Mouse (Mus musculus) gastrocnemius, postnatal 10 days (tissue): ENCODE measurements around the gene Add3. TPM values are rescaled to one million over a fixed set of nuclear protein-coding genes. Genes with fewer than 3 reads are reported as not detected.

ENCODE experiments used
- DNase-seq: peaks from one replicate; pipeline ENCODE4 v3.0.0; 2021; ENCODE audit warnings: mixed read lengths
- total RNA-seq, 2 experiments: library from RNA; stranded (reverse); gene quantifications; 2 replicates each; pipeline ENCODE4 v1.2.3; 2021

The Add3 gene
- total RNA-seq, 2 experiments from 2014 or later = 61.3 to 68.6 TPM

- DNase-seq = no peak
Observed at GRCm38 (mm10) chr19:53273055-53273722, 132.9 kb downstream of the Add3 start.

- no peak for DNase-seq
Observed at GRCm38 (mm10) chr19:53273781-53274428, 133.7 kb downstream of the Add3 start.

DNA sequence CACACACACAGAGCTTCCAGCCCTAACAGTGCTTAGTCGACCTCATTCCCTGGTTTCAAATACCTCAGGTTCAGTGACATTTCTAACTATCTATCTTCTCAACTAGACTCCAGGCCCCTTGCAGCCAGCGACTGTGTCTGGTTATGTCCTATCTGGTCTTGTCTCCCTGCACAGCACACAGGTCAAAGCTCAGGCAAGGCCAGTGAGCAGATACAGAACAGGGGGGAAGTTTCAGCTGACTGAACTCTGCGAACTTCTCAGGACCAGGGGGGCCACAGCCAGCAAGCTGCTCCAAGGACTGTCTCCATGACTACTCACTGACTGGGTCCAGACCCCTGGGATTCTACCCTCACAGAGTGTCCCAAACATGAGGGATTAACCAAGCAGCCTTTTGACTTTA is 135.0 kb downstream of the Add3 start:
- DNase-seq = no peak

DNA sequence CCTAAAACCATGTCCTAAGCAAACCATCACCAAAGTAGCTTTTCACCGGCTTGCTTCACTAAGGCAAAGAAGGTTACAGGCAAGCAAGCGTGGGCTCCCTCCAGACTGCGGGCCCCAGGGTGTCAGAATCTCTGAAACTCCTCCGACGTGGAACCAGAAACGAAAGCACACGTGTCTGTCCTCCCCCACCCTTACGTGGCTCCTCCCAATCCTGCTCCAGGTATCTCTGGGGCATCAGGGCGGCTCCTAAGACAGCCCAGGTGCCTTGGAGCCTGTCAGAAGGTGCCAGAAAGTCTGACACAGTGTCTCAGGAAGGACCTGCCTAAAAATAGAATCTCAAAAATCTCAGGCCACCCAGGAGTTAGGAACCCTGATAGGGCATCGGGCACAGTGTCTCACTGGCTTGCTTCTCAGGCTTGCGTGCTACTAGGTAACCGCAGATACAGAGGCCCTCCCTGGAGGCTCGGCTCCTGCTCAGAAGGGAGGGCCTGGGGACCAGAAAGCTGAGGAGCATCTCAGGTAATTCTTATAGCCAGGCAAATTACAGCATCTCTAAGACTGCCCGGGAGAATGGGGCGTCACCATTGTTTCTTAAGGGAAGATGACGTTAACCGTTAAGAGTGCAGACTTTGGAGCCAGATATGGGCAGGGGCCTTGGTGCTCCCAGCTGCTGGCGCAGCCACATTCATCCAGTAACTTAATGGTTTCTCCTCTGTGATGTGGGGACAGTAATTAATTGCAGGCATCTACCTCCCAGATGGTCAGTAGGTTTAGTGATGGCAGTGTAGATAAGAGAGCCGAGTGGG is 136.9 kb downstream of the Add3 start:
- DNase-seq = no peak

- no peak for DNase-seq
Observed at GRCm38 (mm10) chr19:53278491-53279415, 138.5 kb downstream of the Add3 start.

GRCm38 (mm10) chr19:53280254-53280653 is 140.0 kb downstream of the Add3 start:
- DNase-seq = no peak

GRCm38 (mm10) chr19:53282571-53282970 is 142.3 kb downstream of the Add3 start:
- no peak for DNase-seq

DNA sequence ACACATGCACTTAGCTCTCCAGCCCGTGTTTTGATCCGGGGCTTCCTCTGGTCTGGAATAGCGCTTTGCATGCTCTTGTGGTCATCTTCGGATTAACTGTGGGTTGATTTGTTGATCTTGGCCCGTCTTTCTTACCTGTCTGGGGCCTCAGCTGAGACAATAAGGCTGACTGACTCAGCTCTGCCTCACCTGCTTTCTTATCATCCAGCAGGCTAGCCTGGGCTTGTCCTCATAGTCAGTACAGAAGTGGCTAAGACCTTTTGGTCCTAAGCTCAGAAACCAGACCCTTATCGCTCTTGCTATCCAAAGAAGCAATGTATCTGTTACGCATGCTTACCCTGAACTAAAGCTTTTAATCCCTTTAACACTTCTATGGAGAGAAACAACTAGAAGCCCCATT is 143.5 kb downstream of the Add3 start:
- DNase-seq = no peak

DNA sequence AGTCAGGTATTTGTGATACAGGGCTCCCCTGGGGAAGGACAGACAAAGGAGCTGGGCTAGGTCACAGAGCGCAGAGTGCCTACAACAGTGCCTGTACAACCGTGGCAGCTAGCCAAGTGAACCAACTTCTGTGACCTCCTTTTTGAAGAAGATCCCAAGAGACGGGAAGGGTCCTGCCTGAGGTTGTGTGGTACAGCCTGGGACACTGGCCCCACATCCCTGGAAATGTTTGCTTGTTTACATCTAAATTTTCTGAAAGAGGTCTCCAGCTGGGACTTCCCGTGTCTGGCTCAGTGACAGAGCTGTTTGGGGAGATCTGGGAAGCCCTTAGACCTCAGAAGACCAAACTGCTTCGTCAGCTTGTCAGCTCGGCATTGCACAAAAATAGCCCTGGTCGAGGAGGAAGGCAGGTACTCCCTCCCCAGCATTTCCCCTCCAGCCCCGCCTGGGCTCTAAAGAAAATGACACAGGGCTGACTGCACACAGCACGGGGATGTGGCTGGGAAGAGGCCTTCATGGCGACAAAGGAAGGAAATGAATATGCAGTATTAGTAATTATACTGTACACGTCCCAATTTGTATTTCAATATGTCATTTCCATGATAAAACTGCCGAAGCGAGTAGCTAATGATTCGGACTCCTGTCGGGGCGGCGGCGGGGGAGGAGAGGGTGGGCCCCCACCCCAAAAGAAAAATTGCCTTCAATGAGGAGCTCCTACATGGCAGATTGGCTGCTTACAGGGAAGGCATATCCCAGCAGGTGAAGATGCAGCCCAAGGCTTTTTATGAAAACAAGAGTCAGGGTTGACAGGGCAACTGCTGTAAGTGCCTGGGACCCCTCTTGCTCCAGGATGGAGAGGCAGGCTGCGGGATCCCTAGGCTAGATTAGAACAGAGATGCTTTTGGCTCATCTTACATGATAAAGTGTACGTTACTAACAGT is 144.3 kb downstream of the Add3 start:
- no peak for DNase-seq

DNA sequence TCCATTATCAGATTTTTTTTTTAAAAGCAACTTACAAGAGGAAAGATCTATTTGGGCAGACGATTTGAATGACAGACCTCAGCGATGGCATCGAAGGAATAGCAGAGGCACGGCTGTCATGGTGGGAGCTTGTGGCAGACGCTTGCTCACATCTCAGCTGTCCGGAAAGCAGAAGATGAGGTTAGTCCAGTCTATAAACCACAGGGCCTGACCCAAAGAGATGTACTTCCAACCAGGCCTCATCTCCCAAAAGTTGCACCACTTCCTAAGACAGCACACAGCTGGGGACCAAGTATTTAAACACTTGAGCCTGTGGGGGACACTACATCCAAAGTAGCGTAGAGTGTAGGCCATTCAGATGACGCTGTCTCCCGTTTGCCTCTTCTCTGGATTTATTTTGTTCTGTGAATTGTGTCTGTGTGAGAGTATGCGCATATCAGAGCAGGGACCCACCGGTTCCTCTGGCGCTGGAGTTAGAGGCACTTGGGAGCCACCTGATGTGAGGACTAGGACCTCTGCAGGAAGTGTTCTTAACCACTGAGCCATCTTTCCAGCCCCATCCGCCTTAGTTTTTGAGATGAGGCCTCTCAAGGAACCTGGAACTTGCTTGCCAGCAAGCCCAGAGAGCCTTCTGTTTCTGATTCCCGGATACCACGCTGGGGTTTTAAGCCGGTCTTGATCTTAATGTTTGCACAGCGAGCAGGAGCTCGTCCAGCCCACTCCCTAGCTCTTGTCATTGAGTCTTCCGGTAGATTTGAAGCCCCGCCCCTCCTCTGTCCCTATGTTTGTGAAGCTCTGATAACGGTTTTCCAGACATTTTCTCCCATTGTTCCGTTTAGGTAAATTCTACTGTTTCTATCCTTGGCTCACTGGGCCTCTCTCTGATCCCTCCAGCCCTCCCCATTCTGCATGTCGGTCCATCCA is 156.3 kb downstream of the Add3 start:
- DNase-seq = no peak

Other genes starting within 250 kb of the Add3 start
- gene Xpnpep1, start 100.2 kb upstream of the Add3 start, total RNA-seq = 10 to 100 TPM; 70.7 to 83.8 TPM
- gene Mxi1, start 170.1 kb downstream of the Add3 start, total RNA-seq = 10 to 100 TPM; 27.7 to 31.0 TPM
- not detected for gene Gm10197, start 231.3 kb downstream of the Add3 start, total RNA-seq